8 mouse cellular contexts compared by ENCODE assay signal in genomic region chr6:136550596-136551304, GRCm38 (mm10). TPM values are rescaled to one million over a fixed set of nuclear protein-coding genes. Genes with fewer than 3 reads are reported as not detected.
A peak's percentile ranks its signal among the peaks of the same experiment; 100 is the strongest.
DNase-seq lines count a peak whose midpoint lies in the region; ATAC-seq and TF ChIP-seq lines count a peak whose summit lies in the region.

No protein-coding gene starts in this region.

- H3K4me3 ChIP-seq in lung, embryonic 14.5 days (ENCODE audit: low read depth, low read length): no peak overlapping the region
- H3K4me3 ChIP-seq in heart, embryonic 13.5 days: peak overlapping the region; percentile 33
- H3K4me3 ChIP-seq in lung, postnatal 0 days (ENCODE audit: low read depth, low read length): peak overlapping the region; percentile 19; the same call in 1 of the 2 replicates
- H3K4me3 ChIP-seq in stomach, postnatal 0 days (ENCODE audit: low read depth, low read length): no peak overlapping the region

- TF ChIP-seq EP300 in lung, postnatal 0 days (IDR thresholded peaks at IDR 0.05): peak; percentile 33; the same call in 1 of the 2 replicates
- no peak for TF ChIP-seq EP300 in stomach, postnatal 0 days (optimal IDR thresholded peaks at IDR 0.05)

- H3K27ac ChIP-seq in lung, embryonic 14.5 days (ENCODE audit: low read depth): peak overlapping the region; percentile 63
- H3K27ac ChIP-seq in heart, embryonic 13.5 days (replicated peaks): peak overlapping the region; percentile 84
- peak overlapping the region; percentile 38; the same call in 1 of the 2 replicates for H3K27ac ChIP-seq in lung, postnatal 0 days (ENCODE audit: low read length)
- 0 out of 2 replicates have a peak overlapping the region, but pooled peaks have one; percentile 35 for H3K27ac ChIP-seq in stomach, postnatal 0 days (replicated peaks)

- DNase-seq in lung, embryonic 14.5 days: peak; percentile 70
- DNase-seq in lung, postnatal 14 days: no peak
- DNase-seq in brain, adult 2 months (ENCODE audit: low read depth, low spot score): peak; percentile 90
- peak; percentile 91 for DNase-seq in lung, postnatal 0 days (ENCODE audit: low spot score)
- no peak for DNase-seq in stomach, postnatal 0 days (ENCODE audit: low spot score)
- no peak for DNase-seq in layer of hippocampus, adult 11-12 months (ENCODE audit: low spot score)
- no peak for DNase-seq in adrenal gland, postnatal 36 days

- 58% methylated on average over 7 of the region's 7 CpGs for WGBS in lung, embryonic 14.5 days
- WGBS in heart, embryonic 13.5 days: 56% methylated on average over 7 of the region's 7 CpGs
- 47% methylated on average over 7 of the region's 7 CpGs for WGBS in lung, postnatal 0 days
- WGBS in stomach, postnatal 0 days: 50% methylated on average over 7 of the region's 7 CpGs

- no peaks in the 10 kb centered on the region for H3K27me3 ChIP-seq in lung, embryonic 14.5 days (ENCODE audit: insufficient read depth, low read length)
- no peaks in the 10 kb centered on the region for H3K27me3 ChIP-seq in heart, embryonic 13.5 days (replicated peaks)
- no peaks in the 10 kb centered on the region for H3K27me3 ChIP-seq in lung, postnatal 0 days (replicated peaks; ENCODE audit: insufficient read depth, low read length)
- H3K27me3 ChIP-seq in stomach, postnatal 0 days (ENCODE audit: control insufficient read depth, insufficient read depth, low read length): no peaks in the 10 kb centered on the region

- peak; percentile 35; the same call in 1 of the 2 replicates for ATAC-seq in lung, embryonic 14.5 days (ENCODE audit: insufficient read depth)
- no peak for ATAC-seq in heart, embryonic 13.5 days (ENCODE audit: extremely low read depth, insufficient number of reproducible peaks, low FRiP score, low TSS enrichment)
- ATAC-seq in lung, postnatal 0 days: peak; percentile 73
- peak; percentile 68 for ATAC-seq in stomach, postnatal 0 days (ENCODE audit: low FRiP score, low TSS enrichment)

- peak overlapping the region; percentile 32; the same call in 1 of the 2 replicates for H3K4me2 ChIP-seq in lung, embryonic 14.5 days
- H3K4me2 ChIP-seq in heart, embryonic 13.5 days: peak overlapping the region; percentile 52
- H3K4me2 ChIP-seq in lung, postnatal 0 days (replicated peaks; ENCODE audit: low read depth, low read length): peak overlapping the region; percentile 32; the same call in 1 of the 2 replicates
- no peak overlapping the region for H3K4me2 ChIP-seq in stomach, postnatal 0 days (replicated peaks; ENCODE audit: low read depth)

- H3K9ac ChIP-seq in lung, embryonic 14.5 days: no peak overlapping the region
- no peak overlapping the region for H3K9ac ChIP-seq in heart, embryonic 13.5 days
- H3K9ac ChIP-seq in lung, postnatal 0 days (replicated peaks; ENCODE audit: low read depth): no peak overlapping the region
- no peak overlapping the region for H3K9ac ChIP-seq in stomach, postnatal 0 days (ENCODE audit: low read length)

- H3K4me1 ChIP-seq in lung, embryonic 14.5 days (ENCODE audit: insufficient read depth): 0 out of 2 replicates have a peak, but pooled peaks cover 3% of the 10 kb centered on the region
- peaks cover 47% of the 10 kb centered on the region for H3K4me1 ChIP-seq in heart, embryonic 13.5 days
- peaks cover 8% of the 10 kb centered on the region; the same call in 1 of the 2 replicates for H3K4me1 ChIP-seq in lung, postnatal 0 days (ENCODE audit: insufficient read depth, low read depth, low read length)
- no peaks in the 10 kb centered on the region for H3K4me1 ChIP-seq in stomach, postnatal 0 days (replicated peaks; ENCODE audit: control insufficient read depth, insufficient read depth)

- H3K36me3 ChIP-seq in lung, embryonic 14.5 days (ENCODE audit: insufficient read depth): no peaks in the 10 kb centered on the region
- 0 out of 2 replicates have a peak, but pooled peaks cover 3% of the 10 kb centered on the region for H3K36me3 ChIP-seq in heart, embryonic 13.5 days
- H3K36me3 ChIP-seq in lung, postnatal 0 days (ENCODE audit: insufficient read depth, low read length): no peaks in the 10 kb centered on the region
- no peaks in the 10 kb centered on the region for H3K36me3 ChIP-seq in stomach, postnatal 0 days (ENCODE audit: control insufficient read depth, insufficient read depth, low read length)

- no peaks in the 10 kb centered on the region for H3K9me3 ChIP-seq in lung, embryonic 14.5 days (ENCODE audit: low read depth, low read length)
- no peaks in the 10 kb centered on the region for H3K9me3 ChIP-seq in heart, embryonic 13.5 days
- no peaks in the 10 kb centered on the region for H3K9me3 ChIP-seq in lung, postnatal 0 days (ENCODE audit: low read length)
- H3K9me3 ChIP-seq in stomach, postnatal 0 days (ENCODE audit: control insufficient read depth, low read length): no peaks in the 10 kb centered on the region

- no peak for TF ChIP-seq CTCF in lung, embryonic 14.5 days (IDR thresholded peaks at IDR 0.05; ENCODE audit: low read depth)
- no peak for TF ChIP-seq CTCF in lung, postnatal 0 days (IDR thresholded peaks at IDR 0.05)
- TF ChIP-seq CTCF in stomach, postnatal 0 days (IDR thresholded peaks at IDR 0.05; ENCODE audit: low read depth): no peak

RNA-seq across cellular contexts. Expression of gene Atf7ip, which starts 44.8 kb away (rescaled TPM):
- polyA plus RNA-seq in lung, embryonic 14.5 days (2014; fragmentation: Nextera tagmentation; extraction: Ambion mirVana): 48.3 and 56.1 TPM in 2 replicates
- 31.6 and 33.7 TPM in 2 replicates for polyA plus RNA-seq in heart, embryonic 13.5 days (2015; fragmentation: Nextera tagmentation; extraction: Ambion mirVana)
- polyA plus RNA-seq in lung, postnatal 0 days (2015; fragmentation: Nextera tagmentation; extraction: Ambion mirVana): 13.9 and 14.9 TPM in 2 replicates
- polyA plus RNA-seq in stomach, postnatal 0 days (2015; fragmentation: Nextera tagmentation; extraction: Ambion mirVana): 8.4 and 9.5 TPM in 2 replicates
- total RNA-seq in adrenal gland, postnatal 36 days (2021): 10 to 100 TPM; 54.0 to 74.3 TPM

Comparison
In these comparisons a context has a peak if more than half of its experiments do, and no peak if none do; other contexts are left out.
1. DNase-seq: peak in lung, embryonic 14.5 days (single experiment), brain, adult 2 months (single experiment) and lung, postnatal 0 days (single experiment); none in lung, postnatal 14 days (single experiment), stomach, postnatal 0 days (single experiment), layer of hippocampus, adult 11-12 months (single experiment) and adrenal gland, postnatal 36 days (0 of 2).
2. H3K4me3 ChIP-seq: peak in heart, embryonic 13.5 days (single experiment) and lung, postnatal 0 days (single experiment); none in lung, embryonic 14.5 days (single experiment) and stomach, postnatal 0 days (single experiment).
3. Peak in every context shown above with its lines, with median percentiles within 50 percentile points of each other: H3K27ac ChIP-seq.